Mouse (Mus musculus) kidney, adult 2 months (tissue): ENCODE measurements around the gene Amdhd1. TPM values are rescaled to one million over a fixed set of nuclear protein-coding genes. Genes with fewer than 3 reads are reported as not detected.

Experiments
- DNase-seq: peaks from one replicate; pipeline ENCODE4 v3.0.0; 2021
- H3K27ac ChIP-seq: fragments of 200-500 bp; 2 replicates; pipeline ENCODE4 v1.5.1; 2012; ENCODE audit warnings: low read depth, low read length, control low read depth, inconsistent platforms; ENCODE audit not compliant: insufficient read depth
- H3K27me3 ChIP-seq: fragments of 200-500 bp; replicated peaks from 2 replicates; pipeline ENCODE4 v1.6.1; 2012; ENCODE audit warnings: mild to moderate bottlenecking, moderate library complexity, low read length, inconsistent platforms; ENCODE audit not compliant: control insufficient read depth, insufficient read depth
- H3K36me3 ChIP-seq: fragments of 200-500 bp; 2 replicates; pipeline ENCODE4 v1.6.1; 2012; ENCODE audit warnings: mild to moderate bottlenecking, moderate library complexity, low read length, inconsistent platforms; ENCODE audit not compliant: control insufficient read depth, insufficient read depth
- H3K4me1 ChIP-seq: fragments of 200-500 bp; 2 replicates; pipeline ENCODE4 v1.6.1; 2011; ENCODE audit warnings: low read length; ENCODE audit not compliant: control insufficient read depth, insufficient read depth
- H3K4me3 ChIP-seq: fragments of 200-500 bp; 2 replicates; pipeline ENCODE4 v1.5.1; 2011; ENCODE audit warnings: mild to moderate bottlenecking, low read depth, low read length, control low read depth; ENCODE audit not compliant: insufficient read depth
- CTCF ChIP-seq: fragments of 200-500 bp; conservative IDR thresholded peaks from 2 replicates; pipeline ENCODE4 v1.5.1; 2011; ENCODE audit warnings: low read depth, mild to moderate bottlenecking, control low read depth, low read length, moderate library complexity, mixed read lengths; ENCODE audit not compliant: insufficient read depth, insufficient read length
- POLR2A ChIP-seq: fragments of 200-500 bp; IDR thresholded peaks from one replicate; pipeline ENCODE4 v1.6.1; 2011; ENCODE audit warnings: low read depth, low read length, control low read depth
- WGBS: fragments of 180-500 bp; shearing (Covaris S2); methylation state at CpG from one replicate; pipeline ENCODE4 v1.1.7; 2018; 5-methylcytosine and 5-hydroxymethylcytosine counted together
- polyA plus RNA-seq: library from polyadenylated mRNA; depleted of rRNA; stranded (reverse); fragments of >200 nt; gene quantifications from 2 replicates; pipeline ENCODE4 v1.2.3, GENCODE M21; 2012

The Amdhd1 gene
- polyA plus RNA-seq, 1 experiment, result 3.1 TPM

GRCm38 (mm10) chr10:93517754-93518153, 22.1 kb downstream of the Amdhd1 start:
- TF ChIP-seq CTCF (no peak), POLR2A (no peak)
- Histone ChIP-seq H3K27me3 (no peaks in the 10 kb centered on the region), H3K4me1 (no peaks in the 10 kb centered on the region), H3K27ac (no peak overlapping the region), H3K4me3 (no peak overlapping the region), H3K36me3 (no peaks in the 10 kb centered on the region)
- no peak for DNase-seq
- whole genome bisulfite sequencing, result 61% methylated on average over 4 of the region's 4 CpGs

GRCm38 (mm10) chr10:93515927-93516326, 23.9 kb downstream of the Amdhd1 start:
- Histone ChIP-seq H3K4me1 (no peaks in the 10 kb centered on the region), H3K27ac (no peak overlapping the region), H3K4me3 (no peak overlapping the region), H3K27me3 (no peaks in the 10 kb centered on the region), H3K36me3 (no peaks in the 10 kb centered on the region)
- no peak for TF ChIP-seq POLR2A
- no peak for TF ChIP-seq CTCF
- 81% methylated on average over 12 of the region's 12 CpGs for WGBS
- no peak for DNase-seq

- no peak overlapping the region for H3K4me3 ChIP-seq
- WGBS, result 19% methylated on average over 1 of the region's 1 CpGs
These were observed 24.4 kb downstream of the Amdhd1 start for GRCm38 (mm10) chr10:93515419-93515818.

GRCm38 (mm10) chr10:93509532-93510153, 30.2 kb downstream of the Amdhd1 start:
- no peak overlapping the region for H3K4me3 ChIP-seq
- no peak for TF ChIP-seq POLR2A
- TF ChIP-seq CTCF, result no peak
- no peaks in the 10 kb centered on the region for H3K36me3 ChIP-seq
- no peak for DNase-seq
- H3K27me3 ChIP-seq, result no peaks in the 10 kb centered on the region
- no peak overlapping the region for H3K27ac ChIP-seq
- 77% methylated on average over 15 of the region's 15 CpGs for WGBS
- H3K4me1 ChIP-seq, result no peaks in the 10 kb centered on the region

More at GRCm38 (mm10) chr10:93515419-93515818, 24.4 kb downstream of the Amdhd1 start:
- H3K36me3 ChIP-seq, result no peaks in the 10 kb centered on the region
- DNase-seq, result no peak
- no peak overlapping the region for H3K27ac ChIP-seq
- H3K27me3 ChIP-seq, result no peaks in the 10 kb centered on the region
- H3K4me1 ChIP-seq, result no peaks in the 10 kb centered on the region
- no peak for TF ChIP-seq CTCF
- no peak for TF ChIP-seq POLR2A

- Histone ChIP-seq H3K27me3 (no peaks in the 10 kb centered on the region), H3K36me3 (no peaks in the 10 kb centered on the region), H3K4me3 (no peak overlapping the region), H3K27ac (no peak overlapping the region), H3K4me1 (no peaks in the 10 kb centered on the region)
- no peak for DNase-seq
- TF ChIP-seq POLR2A, result no peak
- TF ChIP-seq CTCF, result no peak
- WGBS, result 78% methylated on average over 7 of the region's 7 CpGs
These were observed 31.4 kb downstream of the Amdhd1 start for GRCm38 (mm10) chr10:93508383-93508970.

GRCm38 (mm10) chr10:93501346-93501745, 38.5 kb downstream of the Amdhd1 start:
- WGBS, result 76% methylated on average over 10 of the region's 10 CpGs
- H3K4me3 ChIP-seq, result no peak overlapping the region
- no peak for DNase-seq
- H3K27me3 ChIP-seq, result no peaks in the 10 kb centered on the region; the same call in 1 of the 2 replicates
- H3K27ac ChIP-seq, result no peak overlapping the region
- H3K36me3 ChIP-seq, result no peaks in the 10 kb centered on the region
- no peaks in the 10 kb centered on the region for H3K4me1 ChIP-seq
- TF ChIP-seq CTCF (no peak), POLR2A (no peak)

- Histone ChIP-seq H3K4me1 (no peaks in the 10 kb centered on the region), H3K27me3 (no peaks in the 10 kb centered on the region; the same call in 1 of the 2 replicates), H3K27ac (no peak overlapping the region), H3K4me3 (no peak overlapping the region), H3K36me3 (no peaks in the 10 kb centered on the region)
- TF ChIP-seq CTCF, result no peak
- TF ChIP-seq POLR2A, result no peak
- 16% methylated on average over 10 of the region's 10 CpGs for whole genome bisulfite sequencing
- no peak for DNase-seq
These were observed 39.0 kb downstream of the Amdhd1 start for GRCm38 (mm10) chr10:93500864-93501263.
